Mouse (Mus musculus) liver, adult 2 months (tissue): ENCODE measurements around the gene Cryzl1.

Experiments
- CTCF ChIP-seq: fragments of 200-500 bp; IDR thresholded peaks from 2 replicates; pipeline ENCODE4 v1.5.1; 2011; ENCODE audit warnings: low read depth, low read length, control low read depth
- POLR2A ChIP-seq: fragments of 200-500 bp; IDR thresholded peaks from 2 replicates; pipeline ENCODE4 v1.6.1; 2011; ENCODE audit warnings: low read length, control low read depth; ENCODE audit not compliant: insufficient read depth; ENCODE audit errors: extremely low read depth

DNA sequence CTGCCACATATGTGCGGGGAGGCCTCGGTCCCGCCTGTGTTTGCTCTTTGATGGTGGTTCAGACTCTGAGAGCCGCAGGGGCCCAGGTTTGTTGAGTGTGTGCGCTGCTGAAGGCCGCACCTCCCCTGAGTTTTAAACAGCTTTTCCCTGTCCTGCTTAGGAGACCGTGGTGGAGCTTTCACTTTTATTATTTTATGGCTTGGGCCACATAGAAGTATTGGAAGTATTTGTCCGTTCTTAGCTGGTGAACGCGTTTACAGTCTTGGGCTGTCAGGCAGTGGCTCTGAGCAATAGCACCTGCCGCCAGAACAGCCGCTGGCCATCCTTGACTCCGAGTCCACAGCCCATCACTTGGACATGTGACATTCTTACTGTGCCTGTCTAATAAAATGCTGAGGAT, 26.9 kb downstream of the Cryzl1 start:
- TF ChIP-seq CTCF = no peak
- TF ChIP-seq POLR2A = no peak
